Mouse (Mus musculus): ENCODE data around the gene Fkbp8.

Gene Fkbp8

DNA sequence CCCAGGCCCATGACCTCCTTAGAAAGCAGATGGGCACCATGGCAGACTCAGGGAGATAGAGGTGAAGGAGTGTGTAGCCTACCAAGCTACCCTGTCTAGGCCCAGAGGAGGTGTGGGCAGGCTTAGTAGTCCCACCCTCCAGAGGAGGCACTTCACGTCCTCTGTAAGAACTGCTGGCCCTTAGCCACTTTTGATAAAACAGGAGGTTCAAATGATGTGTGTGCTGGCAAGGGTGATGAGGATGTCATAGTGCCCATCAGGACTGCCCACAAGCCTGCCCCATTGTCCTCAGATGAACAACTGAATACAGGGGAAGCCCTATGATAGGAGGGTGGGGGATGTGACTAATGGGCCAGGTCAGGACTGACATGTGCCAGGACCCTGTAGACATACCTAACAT lies 25.3 kb downstream of the Fkbp8 start:
- in situ Hi-C loops (cut with MboI, MseI): loop anchor here (5.0 kb wide), 2 partner anchors 34 to 84 kb away; no protein-coding TSS in a partner anchor

DNA sequence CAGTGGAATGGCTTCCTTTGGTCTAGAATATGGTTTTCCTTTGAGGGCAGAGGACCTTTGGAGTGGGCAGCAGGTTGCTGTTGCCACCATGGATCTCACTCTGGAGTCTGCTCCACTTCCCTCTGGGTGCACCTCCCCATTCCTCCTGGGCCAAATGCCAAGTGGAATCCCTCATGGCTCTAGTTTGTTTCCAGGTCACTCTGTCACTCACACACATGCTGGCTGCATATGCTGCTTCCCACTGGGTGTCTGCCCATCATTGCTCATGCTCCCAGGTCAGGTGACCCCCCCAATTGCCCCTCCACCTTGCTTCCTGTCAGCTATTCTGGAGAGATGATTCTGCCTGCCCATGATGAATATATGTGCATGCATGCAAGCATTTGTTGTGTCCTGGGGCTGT lies 26.2 kb downstream of the Fkbp8 start:
- in situ Hi-C loops (cut with MboI, MseI): loop anchor here (5.0 kb wide), 2 partner anchors 34 to 84 kb away; no protein-coding TSS in a partner anchor

DNA sequence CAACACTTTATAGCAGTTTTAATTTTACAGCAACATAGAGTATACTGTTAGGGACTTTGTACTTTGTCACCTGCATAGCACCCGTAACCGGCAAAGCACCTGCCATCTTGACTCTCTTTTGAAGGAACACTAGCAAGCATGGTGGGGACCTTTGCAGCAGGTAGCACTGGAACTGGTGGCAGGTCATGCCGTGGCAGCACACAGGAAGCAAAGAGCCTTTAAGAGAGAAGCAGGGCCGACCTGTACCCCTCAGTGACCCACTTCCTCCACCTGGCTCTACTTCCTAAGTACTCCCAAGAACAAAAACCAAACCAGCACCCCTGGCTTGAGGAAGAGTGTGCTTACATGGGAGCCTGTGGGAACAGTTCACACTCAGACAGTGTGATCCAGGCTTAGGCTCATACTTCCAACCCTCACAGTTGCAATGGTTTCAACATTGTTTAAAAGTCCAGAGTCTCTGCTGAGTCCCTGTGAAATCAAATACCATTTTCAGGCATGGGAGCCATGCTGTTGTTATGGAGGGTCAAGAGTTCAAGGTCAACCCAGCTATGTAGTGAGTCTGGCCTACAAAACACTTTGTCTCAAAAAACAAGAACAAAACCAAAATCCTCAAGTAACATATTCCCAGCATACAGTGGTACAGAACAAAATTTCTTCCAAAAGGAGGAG lies 27.7 kb downstream of the Fkbp8 start:
- in situ Hi-C loops (cut with MboI, MseI): no loop called here

- in situ Hi-C loops (cut with MboI, MseI): no loop called here
Observed at GRCm38 (mm10) chr8:70558334-70558733, 30.8 kb downstream of the Fkbp8 start.

- in situ Hi-C loops (cut with MboI, MseI): no loop called here
Observed at GRCm38 (mm10) chr8:70558983-70559382, 31.5 kb downstream of the Fkbp8 start.

DNA sequence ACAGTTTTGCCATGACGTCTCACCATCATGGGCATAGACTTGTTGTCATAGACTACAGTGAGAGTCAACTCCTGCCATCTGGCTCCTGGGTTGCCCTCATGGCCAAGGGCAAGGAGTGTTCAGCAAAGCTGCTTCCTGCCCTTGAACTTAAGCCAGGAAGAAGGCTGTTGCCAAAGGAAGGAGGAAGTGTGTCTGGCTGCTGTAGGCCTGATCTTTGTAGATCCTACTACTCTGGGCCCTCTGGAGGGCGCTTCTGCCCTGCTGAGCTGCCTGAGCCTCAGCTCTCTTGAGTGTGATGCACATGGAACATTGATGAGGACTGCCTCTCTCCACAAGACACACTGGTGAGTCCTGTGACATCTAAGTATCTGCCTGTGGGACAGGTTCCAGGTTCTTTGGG lies 32.6 kb downstream of the Fkbp8 start:
- in situ Hi-C loops (cut with MboI, MseI): no loop called here

DNA sequence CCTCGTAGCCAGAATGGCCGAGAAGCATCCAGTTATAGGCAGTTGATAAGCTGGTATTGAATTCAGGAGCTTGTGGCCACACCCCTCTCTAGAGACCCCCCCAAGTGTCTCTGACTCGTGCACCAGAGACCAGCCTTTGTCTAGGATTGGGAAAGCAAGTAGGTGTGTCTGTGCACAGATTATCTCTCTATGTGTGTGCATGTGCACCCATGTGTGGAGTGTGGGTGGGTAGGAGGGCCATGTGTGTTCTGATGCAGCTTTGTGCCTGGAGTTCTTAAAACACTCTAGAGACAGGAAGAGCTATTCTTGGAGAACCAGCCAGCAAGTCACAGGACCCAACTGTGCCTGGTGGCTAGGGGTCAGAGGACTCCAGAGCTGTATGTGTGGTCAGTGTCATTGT lies 33.0 kb downstream of the Fkbp8 start:
- in situ Hi-C loops (cut with MboI, MseI): no loop called here

DNA sequence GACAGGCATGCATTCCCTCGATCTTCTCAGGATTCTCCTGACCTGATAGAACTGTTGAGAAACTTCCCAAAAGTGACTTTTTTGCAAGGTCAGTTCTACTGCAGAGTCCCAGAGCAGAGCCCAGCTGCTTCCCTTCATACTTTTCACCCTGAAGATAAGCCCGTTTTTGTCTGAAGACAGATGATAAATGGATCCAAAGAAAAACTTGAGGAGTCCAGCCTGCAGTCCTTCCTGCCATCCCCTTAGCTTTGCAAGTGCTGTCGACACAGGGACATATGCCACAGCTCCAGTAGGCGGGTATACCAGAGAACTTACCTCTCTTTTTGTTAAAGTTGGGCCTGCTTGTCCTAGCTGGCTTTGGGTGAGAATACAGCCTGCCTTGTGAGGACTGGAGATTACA lies 33.8 kb downstream of the Fkbp8 start:
- in situ Hi-C loops (cut with MboI, MseI): no loop called here

DNA sequence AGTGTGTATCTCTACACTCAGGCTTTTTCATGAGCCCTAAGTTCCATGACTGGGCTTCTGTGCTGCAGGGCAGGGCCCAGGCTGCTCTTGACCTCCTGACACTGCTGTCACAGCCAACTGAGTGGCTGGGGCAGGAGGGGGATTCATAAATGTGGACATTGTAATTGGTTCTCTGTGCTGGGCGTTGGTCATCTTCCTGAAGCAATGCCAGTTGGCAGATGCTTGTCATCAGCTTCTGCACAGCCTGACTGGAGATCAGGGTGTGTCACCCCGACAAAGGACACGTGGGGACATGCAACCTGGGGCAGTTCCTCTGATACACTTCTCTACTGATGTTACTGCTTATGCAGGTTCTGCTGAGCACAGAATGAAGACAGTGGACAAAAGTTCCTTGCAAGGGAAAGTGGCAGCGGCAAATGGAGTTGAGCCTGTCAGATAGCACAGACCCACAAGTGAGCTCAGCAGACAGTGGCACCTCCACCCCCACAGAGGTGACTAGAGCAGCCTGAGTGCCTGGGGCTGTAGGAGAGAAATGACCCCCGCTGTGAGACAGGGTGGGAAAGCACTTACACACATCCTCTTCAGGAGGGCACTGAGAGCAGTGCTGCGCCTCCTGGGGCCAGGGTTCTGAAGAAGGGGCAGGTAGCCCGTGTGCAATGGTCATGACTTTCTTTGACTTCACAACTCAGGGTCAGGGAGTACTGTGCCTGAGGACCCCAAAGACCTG lies 34.4 kb downstream of the Fkbp8 start:
- in situ Hi-C loops (cut with MboI, MseI): no loop called here

- in situ Hi-C loops (cut with MboI, MseI): no loop called here
Observed at GRCm38 (mm10) chr8:70562802-70563201, 35.3 kb downstream of the Fkbp8 start.

DNA sequence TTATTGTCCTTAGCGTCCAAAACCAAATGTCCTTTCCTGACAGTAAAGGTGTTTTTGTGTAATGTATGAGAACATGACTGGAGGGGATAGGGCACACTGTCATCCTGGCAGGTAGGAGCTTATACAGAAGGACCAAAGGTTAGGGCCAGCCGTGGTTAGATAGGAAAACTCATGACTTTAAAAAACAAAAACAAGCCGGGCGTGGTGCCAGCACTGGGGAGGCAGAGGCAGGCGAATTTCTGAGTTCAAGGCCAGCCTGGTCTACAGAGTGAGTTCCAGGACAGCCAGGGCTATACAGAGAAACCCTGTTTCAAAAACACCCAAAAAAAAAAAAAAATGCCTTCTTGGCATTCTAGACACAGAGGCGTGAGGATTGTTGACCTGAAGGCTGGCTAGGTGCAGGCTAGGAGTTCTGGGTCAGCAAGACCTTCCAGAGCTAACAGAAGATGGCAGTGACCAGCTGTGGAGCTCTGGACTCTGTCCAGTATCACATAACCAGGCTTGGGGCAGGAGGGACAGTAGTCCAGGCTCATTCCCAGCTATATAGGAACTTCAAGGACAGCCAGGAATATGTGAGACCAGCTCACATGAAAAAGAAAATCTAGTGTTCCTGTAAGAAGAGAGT lies 36.4 kb downstream of the Fkbp8 start:
- in situ Hi-C loops (cut with MboI, MseI): no loop called here

DNA sequence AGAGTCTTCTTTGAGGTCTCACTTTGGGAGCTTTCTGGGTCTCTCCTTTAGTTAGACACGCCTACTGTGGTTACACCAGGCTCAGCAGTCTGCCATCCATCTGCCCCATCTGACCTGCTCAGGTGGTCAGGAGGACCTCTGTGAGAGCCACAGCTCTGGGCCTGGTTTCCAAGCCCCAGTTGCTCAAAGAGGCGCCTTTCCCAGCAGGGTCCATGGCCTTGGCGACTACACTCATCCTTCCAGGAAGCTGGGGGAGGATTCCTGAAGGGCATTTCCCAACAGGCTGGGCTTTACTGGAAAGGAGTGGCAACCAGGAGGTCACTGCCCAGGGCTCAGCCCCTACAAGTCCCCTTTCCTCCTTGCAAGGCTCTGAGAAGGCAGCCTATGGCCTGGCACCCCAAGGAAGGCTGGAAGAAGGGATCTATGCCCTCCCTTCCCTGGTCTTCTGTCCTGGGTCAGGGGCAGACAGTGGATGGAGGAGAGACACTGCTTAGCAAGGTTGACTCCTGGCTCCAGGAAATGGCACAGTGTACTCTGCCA lies 37.2 kb downstream of the Fkbp8 start:
- in situ Hi-C loops (cut with MboI, MseI): no loop called here

- in situ Hi-C loops (cut with MboI, MseI): no loop called here
Observed at GRCm38 (mm10) chr8:70565561-70565960, 38.0 kb downstream of the Fkbp8 start.

DNA sequence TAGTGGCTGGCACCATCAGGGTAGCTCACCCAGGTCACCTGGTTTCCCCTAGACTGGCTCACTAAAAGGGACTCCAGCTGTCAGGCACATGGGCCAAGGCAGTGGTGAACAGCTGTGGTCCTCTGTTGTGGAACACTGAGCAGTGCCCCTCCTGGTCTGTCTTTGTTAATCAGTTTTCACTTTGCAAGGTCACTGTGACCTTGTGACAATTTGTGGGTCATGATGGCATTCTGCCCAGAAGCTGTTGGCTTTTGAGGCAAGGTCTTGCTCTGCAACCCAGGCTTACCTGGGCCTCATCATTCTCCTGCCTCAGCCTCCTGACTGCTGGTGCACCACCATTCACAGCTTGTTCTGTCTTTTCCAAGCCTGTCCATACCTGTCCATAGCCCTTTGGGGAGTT lies 42.8 kb downstream of the Fkbp8 start:
- in situ Hi-C loops (cut with MboI, MseI): no loop called here

DNA sequence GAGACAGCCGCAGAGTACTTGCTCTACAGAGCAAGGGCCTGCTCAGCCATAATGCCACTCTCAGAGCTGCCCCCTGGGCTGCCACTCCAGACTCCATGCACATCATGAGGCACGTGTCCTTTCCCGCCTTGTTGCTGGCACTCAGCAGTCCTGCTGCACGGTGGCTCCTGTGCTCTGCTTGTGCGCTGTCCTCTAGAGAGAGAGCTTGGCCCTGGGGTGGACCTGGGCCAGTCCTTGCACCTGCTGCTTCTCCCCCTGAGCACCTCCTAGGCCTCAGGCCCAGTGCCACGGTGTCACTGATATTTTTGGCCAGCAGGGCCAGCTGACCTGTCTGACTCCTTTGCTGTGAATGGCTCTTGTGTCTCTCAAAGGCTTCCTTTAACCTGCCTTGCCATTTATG lies 43.5 kb downstream of the Fkbp8 start:
- in situ Hi-C loops (cut with MboI, MseI): no loop called here

DNA sequence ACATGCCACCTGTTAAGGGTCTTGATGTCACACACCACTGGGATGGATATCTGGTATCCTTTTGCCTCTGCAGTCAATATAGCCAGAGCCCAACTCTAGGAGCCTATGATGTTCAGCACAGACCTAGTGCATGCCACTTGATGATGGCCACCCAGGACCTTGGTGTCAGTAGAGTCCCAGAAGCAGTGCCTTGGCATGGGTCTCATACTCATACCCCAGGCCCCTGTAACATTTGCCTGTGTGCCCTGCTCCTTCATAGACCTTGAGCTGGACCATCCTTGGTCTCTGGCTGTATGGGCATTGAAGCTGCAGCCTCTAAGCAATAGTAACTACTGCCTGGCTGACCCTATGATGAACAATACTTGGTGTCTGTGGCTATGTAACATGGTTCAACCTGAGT lies 46.8 kb downstream of the Fkbp8 start:
- in situ Hi-C loops (cut with MboI, MseI): no loop called here

DNA sequence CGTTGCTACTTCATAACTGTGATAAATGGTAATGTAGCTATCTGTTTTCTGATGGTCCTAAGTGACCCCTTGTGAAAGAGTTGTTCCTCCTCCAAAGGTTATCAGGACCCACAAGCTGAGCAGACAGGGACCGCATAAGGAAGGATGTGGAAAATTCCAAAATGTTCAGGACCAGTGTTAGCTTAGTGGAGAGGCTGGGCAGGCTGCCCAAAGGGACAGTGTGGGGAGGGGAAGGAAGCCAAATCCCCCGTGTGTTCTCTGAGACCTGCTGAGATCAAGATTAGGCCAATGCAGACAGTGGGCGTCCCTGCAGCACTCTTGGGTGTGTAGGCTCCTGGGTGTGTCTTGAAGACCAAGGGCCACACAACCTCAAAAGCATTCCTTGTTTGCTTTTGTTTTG lies 47.4 kb downstream of the Fkbp8 start:
- in situ Hi-C loops (cut with MboI, MseI): no loop called here

GRCm38 (mm10) chr8:70577207-70577606 lies 49.7 kb downstream of the Fkbp8 start:
- in situ Hi-C loops (cut with MboI, MseI): no loop called here

GRCm38 (mm10) chr8:70583476-70584387 lies 56.2 kb downstream of the Fkbp8 start:
- in situ Hi-C loops (cut with MboI, MseI): no loop called here

DNA sequence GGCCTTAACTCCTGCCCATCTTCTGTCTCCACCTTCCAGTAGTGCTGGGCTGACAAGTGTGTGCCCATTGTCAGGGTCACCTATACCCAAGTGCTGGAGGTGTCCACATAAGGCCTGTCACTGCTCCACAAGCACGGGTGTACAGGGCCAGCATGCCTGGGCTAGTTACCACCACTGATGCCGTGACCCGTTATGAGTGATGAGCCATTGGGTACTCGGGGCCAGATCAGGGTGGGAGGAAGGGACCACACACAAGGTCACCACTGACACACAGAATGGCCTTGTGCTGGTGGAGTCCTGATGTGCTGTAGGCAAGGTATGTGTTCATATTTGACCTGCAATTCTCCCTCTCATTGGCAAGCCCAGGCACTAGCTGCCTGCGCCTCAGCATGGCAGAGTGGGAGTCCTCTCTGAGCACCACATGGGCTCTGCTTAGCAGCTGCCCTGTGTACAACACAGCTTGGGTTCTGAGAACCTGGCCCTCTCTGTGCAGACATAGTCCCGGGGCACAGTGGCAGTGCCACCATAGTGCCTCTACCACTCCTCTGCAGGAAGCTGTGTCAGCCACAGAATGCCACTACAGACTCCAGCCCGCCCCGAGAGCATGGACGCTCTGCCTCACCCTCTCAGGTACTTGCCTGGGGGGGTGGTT lies 57.2 kb downstream of the Fkbp8 start:
- in situ Hi-C loops (cut with MboI, MseI): loop anchor here (5.0 kb wide), 1 partner anchor 32 kb away; no protein-coding TSS in a partner anchor
